Mouse (Mus musculus) myocyte (in vitro differentiated cells): ENCODE data around the gene Wdpcp.

Experiments used
- POLR2A ChIP-seq: IDR thresholded peaks from one replicate; pipeline ENCODE4 v1.6.1; 2011; ENCODE audit warnings: low read depth, mild to moderate bottlenecking, control low read depth, moderate library complexity; ENCODE audit not compliant: insufficient read length
- POLR2AphosphoS2 ChIP-seq: IDR thresholded peaks from one replicate; pipeline ENCODE4 v1.6.1; 2011; ENCODE audit warnings: low read depth, control low read depth; ENCODE audit not compliant: insufficient read length
- SRF ChIP-seq: IDR thresholded peaks from one replicate; pipeline ENCODE4 v1.6.1; 2011; ENCODE audit warnings: low read depth; ENCODE audit not compliant: control insufficient read depth, insufficient read length
- USF1 ChIP-seq: IDR thresholded peaks from one replicate; pipeline ENCODE4 v1.6.1; 2011; ENCODE audit warnings: low read depth, mild to moderate bottlenecking, control low read depth, moderate library complexity

- TF ChIP-seq POLR2A (no peak), USF1 (no peak), POLR2AphosphoS2 (no peak), SRF (no peak)
Measured at GRCm38 (mm10) chr11:21763201-21763600, 191.2 kb downstream of the Wdpcp start.
